Mouse (Mus musculus) left cerebral cortex, adult 6 months (tissue): ENCODE data around the gene Lce1b. TPM values are rescaled to one million over a fixed set of nuclear protein-coding genes. Genes with fewer than 3 reads are reported as not detected.

ENCODE experiments used
- long read RNA-seq, 2 experiments: library from polyadenylated mRNA; unstranded; transcript quantifications; one replicate each; pipeline ENCODE4 v2.0.0; 2019 to 2020
- polyA plus RNA-seq: library from polyadenylated mRNA; unstranded; fragments of <200 nt; fragmentation: Nextera tagmentation; gene quantifications from 2 replicates; pipeline ENCODE4 v1.2.3, GENCODE M21; 2021

Lce1b gene
- polyA plus RNA-seq, result not detected in 2 replicates
- long read RNA-seq, experiment 1, result 0 reads
- long read RNA-seq, experiment 2, result 0 reads

DNA sequence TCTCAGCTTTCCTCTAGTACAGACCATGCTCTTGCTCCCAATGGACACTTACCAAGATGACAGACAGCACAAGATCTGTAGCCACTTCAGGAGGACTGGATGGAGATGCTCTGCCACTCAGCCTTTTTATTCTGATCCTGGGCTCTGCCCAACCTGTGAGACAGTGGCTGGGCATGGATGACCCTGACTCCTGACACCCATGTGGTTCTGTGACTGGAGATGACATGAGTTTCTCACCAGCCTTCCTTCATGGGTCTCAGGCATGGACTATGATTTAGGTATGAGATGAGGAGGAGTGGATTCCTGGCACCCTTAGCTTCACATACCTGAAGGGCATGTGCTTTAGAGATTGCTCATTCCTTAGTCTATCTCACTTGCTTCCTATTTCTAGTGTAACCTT, at the start of gene Lce1b:
Gene Lce1b (minus strand): TSS at position 101 of the 400 bp plus-strand sequence.

DNA sequence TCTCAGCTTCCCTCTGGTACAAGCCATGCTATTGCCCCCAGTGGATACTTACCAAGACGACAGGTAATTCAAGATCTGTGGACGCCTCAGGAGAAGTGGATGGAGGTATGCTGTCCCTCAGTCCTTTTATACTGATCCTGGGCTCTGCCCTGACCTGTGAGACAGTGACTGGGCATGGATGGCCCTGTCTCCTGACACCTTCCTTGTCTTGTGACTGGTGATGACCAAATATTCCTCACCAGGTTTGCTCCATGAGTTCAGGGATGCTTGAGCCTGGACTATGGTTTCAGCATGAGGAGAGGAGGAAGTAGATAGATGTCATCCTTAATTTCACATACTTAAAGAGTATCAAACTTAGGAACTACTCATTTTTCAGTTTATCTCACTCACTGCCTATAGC, 30.4 kb upstream of the Lce1b start, which contains the start of gene Lce1d:
Gene Lce1d (minus strand): TSS at position 101 of the 400 bp plus-strand sequence.

DNA sequence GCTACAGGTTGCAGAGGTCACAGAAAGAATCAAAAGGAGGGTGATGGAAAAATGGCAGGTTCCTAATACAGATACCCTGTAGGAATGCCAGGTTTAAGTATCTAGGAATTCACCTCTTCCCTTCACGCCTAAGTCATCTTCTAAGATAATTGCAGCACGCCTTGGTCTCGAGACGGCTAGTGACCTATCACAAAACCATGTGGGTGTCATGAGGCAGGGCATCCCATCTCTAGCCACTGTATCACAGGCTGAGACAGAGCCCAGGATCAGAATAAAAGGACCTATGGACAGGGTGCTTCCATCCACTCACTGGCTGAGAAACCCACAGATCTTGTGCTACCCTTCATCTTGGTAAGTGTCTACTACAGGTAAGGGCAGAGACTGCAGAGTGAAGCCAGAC, 22.2 kb upstream of the Lce1b start, which contains the start of gene Lce1c:
Gene Lce1c (plus strand): TSS at position 301 of the 400 bp plus-strand sequence.

DNA sequence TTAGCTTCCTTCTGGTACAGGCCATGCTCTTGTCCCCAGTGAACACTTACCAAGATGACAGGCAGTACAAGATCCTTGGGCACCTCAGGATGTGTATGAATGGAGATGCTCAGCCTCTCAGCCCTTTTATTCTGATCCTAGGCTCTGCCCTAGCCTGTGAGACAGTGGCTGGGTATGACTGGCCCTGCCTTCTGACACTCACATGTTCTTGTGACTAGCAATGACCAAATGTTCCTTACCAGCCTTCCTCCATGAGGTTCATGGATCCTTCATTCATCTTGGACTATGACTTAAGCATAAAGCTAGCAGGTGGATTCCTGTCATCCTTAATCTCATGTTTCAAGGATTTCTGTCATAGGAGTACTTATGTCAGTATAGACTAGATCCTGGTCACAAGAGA, 13.5 kb upstream of the Lce1b start, which contains the start of gene Lce1a2:
Gene Lce1a2 (minus strand): TSS at position 101 of the 400 bp plus-strand sequence.

DNA sequence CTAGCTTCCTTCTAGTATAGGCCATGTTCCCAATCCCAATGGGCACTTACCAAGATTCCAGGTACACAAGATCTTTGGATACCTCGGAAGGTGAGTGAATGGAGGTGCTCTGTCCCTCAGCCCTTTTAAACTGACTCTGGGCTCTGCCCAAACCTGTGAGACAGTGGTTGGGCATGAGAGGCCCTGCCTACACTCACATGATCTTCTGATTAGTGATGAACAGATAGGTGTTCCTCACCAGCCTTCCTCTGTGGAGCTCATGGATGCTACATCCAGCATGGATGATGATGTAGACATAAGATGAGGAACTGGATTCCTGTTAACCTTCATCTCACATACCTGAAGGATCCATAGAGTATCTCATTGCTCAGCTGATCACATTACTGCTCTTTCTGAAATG, 8.5 kb downstream of the Lce1b start, which contains the start of gene Lce1a1:
Gene Lce1a1 (minus strand): TSS at position 101 of the 400 bp plus-strand sequence.

DNA sequence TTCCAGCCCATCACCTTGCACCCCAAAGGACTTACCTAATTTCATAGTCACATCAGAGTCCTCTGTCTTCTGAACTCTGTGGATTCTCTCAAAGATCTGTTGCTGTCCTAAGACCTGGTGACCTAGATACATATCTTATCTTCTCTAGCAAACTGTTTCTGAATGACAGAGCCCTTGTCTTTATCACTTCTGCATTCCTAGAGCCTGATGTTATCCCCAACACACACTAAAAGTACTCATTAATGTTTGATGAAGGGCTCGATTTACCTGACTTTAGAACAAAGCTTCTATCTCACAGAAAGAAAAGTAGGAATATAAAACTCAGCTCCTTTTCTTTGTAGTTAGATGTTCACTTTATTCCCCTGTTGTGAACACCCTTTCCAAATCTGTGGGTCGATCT, 35.2 kb downstream of the Lce1b start, which contains the start of gene Lce6a:
Gene Lce6a (minus strand): TSS at position 101 of the 400 bp plus-strand sequence.

DNA sequence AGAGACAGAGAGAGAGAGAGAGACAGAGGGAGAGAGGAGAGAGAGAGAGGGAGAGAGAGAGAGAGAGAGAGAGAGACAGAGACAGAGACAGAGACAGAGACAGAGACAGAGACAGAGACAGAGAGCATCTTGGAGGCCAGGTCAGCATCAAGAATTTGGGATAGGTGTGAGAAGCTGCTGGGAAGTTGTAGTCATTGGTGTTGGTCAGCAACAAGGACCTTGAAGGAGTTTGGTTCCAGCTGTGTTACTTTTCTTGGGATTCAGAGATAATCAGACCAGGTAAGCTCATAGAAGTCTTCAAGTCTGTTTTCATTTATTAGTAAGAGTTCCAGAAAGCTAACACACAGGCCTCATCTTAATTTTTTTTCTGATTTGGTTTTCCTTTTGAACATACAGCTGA, 49.3 kb downstream of the Lce1b start, which contains the start of gene 2210017I01Rik:
Gene 2210017I01Rik (minus strand): TSS at position 101 of the 400 bp plus-strand sequence.

Other genes with a start within 250 kb of the Lce1b start
- not detected in 2 replicates for gene Sprr2i, start 248.9 kb downstream of the Lce1b start, polyA plus RNA-seq
- not detected in 2 replicates for gene Sprr2j-ps, start 238.8 kb downstream of the Lce1b start, polyA plus RNA-seq
- 1.4 and 1.7 TPM in 2 replicates for gene Gm9774, start 227.5 kb downstream of the Lce1b start, polyA plus RNA-seq
- not detected in 2 replicates for gene Sprr2k, start 224.3 kb downstream of the Lce1b start, polyA plus RNA-seq
- gene Sprr1b, start 218.1 kb downstream of the Lce1b start, polyA plus RNA-seq, result not detected in 2 replicates
- not detected in 2 replicates for gene Sprr3, start 198.2 kb downstream of the Lce1b start, polyA plus RNA-seq
- 0.15 TPM in 1 of 2 replicates, not detected in the other for gene Sprr1a, start 171.0 kb downstream of the Lce1b start, polyA plus RNA-seq
- gene Sprr4, start 156.4 kb downstream of the Lce1b start, polyA plus RNA-seq, result not detected in 2 replicates
- not detected in 2 replicates for gene 2310046K23Rik, start 122.4 kb downstream of the Lce1b start, polyA plus RNA-seq
- gene Ivl, start 83.2 kb downstream of the Lce1b start, polyA plus RNA-seq, result not detected in 2 replicates
- gene Smcp, start 67.9 kb downstream of the Lce1b start, polyA plus RNA-seq, result not detected in 2 replicates
- gene 2210017I01Rik, start 49.4 kb downstream of the Lce1b start, polyA plus RNA-seq, result not detected in 2 replicates
- not detected in 2 replicates for gene Lce6a, start 35.3 kb downstream of the Lce1b start, polyA plus RNA-seq
- gene Lce1a1, start 8.6 kb downstream of the Lce1b start, polyA plus RNA-seq, result not detected in 2 replicates
- not detected in 2 replicates for gene Lce1a2, start 13.4 kb upstream of the Lce1b start, polyA plus RNA-seq
- gene Lce1c, start 22.3 kb upstream of the Lce1b start, polyA plus RNA-seq, result not detected in 2 replicates
- not detected in 2 replicates for gene Lce1d, start 30.3 kb upstream of the Lce1b start, polyA plus RNA-seq
- gene Lce1e, start 52.1 kb upstream of the Lce1b start, polyA plus RNA-seq, result not detected in 2 replicates
- gene Lce1f, start 63.4 kb upstream of the Lce1b start, polyA plus RNA-seq, result not detected in 2 replicates
- not detected in 2 replicates for gene Gm38119, start 82.2 kb upstream of the Lce1b start, polyA plus RNA-seq
- gene Lce1g, start 95.4 kb upstream of the Lce1b start, polyA plus RNA-seq, result not detected in 2 replicates
- not detected in 2 replicates for gene Lce1h, start 108.1 kb upstream of the Lce1b start, polyA plus RNA-seq
- gene Lce1i, start 122.0 kb upstream of the Lce1b start, polyA plus RNA-seq, result not detected in 2 replicates
- not detected in 2 replicates for gene Lce1j, start 133.6 kb upstream of the Lce1b start, polyA plus RNA-seq
- gene Lce1k, start 151.0 kb upstream of the Lce1b start, polyA plus RNA-seq, result not detected in 2 replicates
- not detected in 2 replicates for gene Kprp, start 170.3 kb upstream of the Lce1b start, polyA plus RNA-seq
- not detected in 2 replicates for gene Lce1l, start 194.4 kb upstream of the Lce1b start, polyA plus RNA-seq
- gene 2310050C09Rik, start 213.3 kb upstream of the Lce1b start, polyA plus RNA-seq, result not detected in 2 replicates